Mouse (Mus musculus) frontal cortex, postnatal 14 days (tissue): ENCODE results near the gene Mrpl24.

ENCODE experiments used
- DNase-seq, 2 experiments: peaks; one replicate each; pipeline ENCODE4 v3.0.0; 2022; ENCODE audit warnings: low spot score in 2 of 2

Mrpl24 gene

DNA sequence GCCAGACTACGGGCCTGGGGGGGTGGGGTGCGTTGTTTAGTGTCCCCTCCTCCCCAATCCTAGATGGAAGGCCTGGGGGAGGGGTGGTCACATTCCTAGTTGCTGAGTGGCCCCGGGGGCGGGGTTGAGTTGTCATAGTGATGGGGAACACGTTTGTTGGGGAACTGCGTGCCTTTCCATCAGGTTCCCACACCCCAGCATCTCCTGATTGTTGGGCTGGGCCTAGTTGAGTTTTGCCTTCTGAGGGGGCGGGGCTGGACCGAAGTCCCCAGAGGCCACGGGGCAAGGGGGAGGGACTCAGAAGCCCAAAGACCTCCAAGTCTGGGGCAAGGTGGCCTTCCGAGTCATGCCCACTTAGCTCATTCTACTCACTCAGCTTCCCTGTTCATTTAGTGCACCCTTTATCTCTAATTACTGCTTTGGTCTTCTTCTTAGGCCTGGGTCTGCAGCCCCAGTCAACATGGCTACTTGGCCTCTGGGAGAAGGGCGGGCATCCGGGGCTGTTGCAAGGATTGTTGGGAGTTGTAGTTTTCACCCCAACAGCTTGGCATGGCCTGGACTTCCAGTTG lies 8.6 kb upstream of the Mrpl24 start:
- DNase-seq = peak; percentile 45 to 53

DNA sequence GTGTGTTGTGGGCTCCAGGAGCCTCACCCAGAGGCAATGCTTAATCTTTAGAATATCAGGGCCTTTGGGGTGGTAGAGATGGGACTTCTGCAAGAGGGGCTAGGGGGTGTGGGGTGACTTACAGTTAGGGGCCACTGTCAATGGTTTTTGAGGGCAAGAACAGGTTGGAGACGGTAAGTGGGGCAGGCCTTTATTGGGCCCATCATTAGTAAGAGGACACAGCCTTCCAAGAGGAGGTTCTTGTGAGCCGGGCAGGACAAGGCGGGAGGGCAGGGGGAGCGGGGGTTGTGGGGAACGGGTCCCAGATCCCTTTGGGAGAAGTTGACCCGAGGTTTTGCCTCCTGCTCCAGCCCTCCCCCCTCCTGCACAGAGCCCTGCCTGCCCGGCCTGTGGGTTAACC lies 5.8 kb upstream of the Mrpl24 start:
- no peak for DNase-seq

GRCm38 (mm10) chr3:87913891-87914290 lies 5.4 kb upstream of the Mrpl24 start:
- no peak for DNase-seq

DNA sequence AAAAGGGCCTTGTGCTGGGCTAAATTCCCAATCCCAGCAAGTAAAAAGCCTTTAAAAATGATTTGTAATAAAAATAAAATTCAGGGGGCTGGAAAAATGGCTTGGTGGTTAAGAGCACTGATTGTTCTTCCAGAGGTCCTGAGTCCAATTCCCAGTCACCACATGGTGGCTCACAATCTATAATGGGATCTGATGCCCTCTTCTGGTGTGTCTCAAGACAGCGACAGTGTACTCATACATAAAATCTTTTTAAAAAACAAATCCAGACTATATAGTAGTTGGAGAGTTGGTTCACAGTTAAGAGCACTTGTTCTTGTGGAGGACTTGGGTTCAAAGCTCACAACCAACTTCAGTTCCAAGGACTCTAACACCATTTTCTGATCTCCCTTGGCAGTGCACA lies 2.3 kb upstream of the Mrpl24 start:
- no peak for DNase-seq

DNA sequence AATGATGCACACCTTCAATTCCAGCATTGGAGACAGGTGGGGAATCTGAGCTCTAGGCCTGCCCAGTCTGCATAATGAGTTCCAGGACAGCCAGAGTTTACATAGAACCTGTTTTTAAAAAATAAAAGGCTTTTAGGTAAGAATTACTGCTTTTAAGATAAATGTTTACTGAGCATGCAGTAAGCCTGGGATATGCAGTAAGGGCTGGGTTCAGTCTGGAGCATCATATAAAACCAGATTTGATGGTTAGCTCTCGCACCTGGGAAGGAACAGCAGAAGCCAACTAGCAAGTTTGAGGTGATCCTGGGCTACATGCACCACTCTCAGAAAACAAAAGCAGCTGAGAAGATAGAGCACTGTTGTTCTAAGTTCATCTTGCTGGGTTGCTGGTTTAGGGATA lies 755 bp upstream of the Mrpl24 start:
- DNase-seq = no peak

- DNase-seq = no peak
Measured at GRCm38 (mm10) chr3:87920270-87920943, 1.1 kb downstream of the Mrpl24 start.

DNA sequence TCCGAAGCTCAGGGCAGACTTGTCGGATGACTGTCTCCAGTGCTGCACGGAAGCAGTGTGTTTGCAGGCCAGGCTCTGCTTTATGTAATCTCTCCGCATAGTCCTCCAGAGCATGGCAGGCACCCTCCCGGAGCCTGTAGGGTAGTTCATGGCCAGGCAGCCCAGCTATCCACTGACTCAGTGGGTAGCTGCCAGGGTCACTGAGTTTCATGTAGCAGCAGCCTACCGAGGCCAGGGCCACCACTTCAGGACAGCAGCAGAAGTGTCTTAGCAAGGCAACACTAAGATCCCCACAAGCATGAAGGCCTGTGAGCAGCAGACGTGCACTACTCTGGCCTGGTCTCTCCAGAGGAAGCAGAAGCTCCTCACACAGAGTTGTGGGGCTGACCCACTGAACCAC lies 5.7 kb downstream of the Mrpl24 start:
- DNase-seq = no peak

- DNase-seq = no peak
Measured at GRCm38 (mm10) chr3:87927452-87927851, 8.1 kb downstream of the Mrpl24 start.

- DNase-seq = no peak
Measured at GRCm38 (mm10) chr3:87929341-87930077, 10.2 kb downstream of the Mrpl24 start.

GRCm38 (mm10) chr3:87930078-87930795 lies 10.9 kb downstream of the Mrpl24 start, which contains the start of the genes Isg20l2 and Rrnad1:
TSS of gene Isg20l2 (plus strand) at chr3:87930314.
TSS of gene Rrnad1 (minus strand) at chr3:87930717.
- peak; percentile 95 for DNase-seq

- DNase-seq = no peak
Measured at GRCm38 (mm10) chr3:87934026-87934425, 14.7 kb downstream of the Mrpl24 start.

- DNase-seq = no peak
Measured at GRCm38 (mm10) chr3:87934501-87934900, 15.2 kb downstream of the Mrpl24 start.

- no peak for DNase-seq
Measured at GRCm38 (mm10) chr3:87935201-87935600, 15.9 kb downstream of the Mrpl24 start.

GRCm38 (mm10) chr3:87935776-87936175 lies 16.5 kb downstream of the Mrpl24 start:
- DNase-seq = peak; percentile 52 to 77

DNA sequence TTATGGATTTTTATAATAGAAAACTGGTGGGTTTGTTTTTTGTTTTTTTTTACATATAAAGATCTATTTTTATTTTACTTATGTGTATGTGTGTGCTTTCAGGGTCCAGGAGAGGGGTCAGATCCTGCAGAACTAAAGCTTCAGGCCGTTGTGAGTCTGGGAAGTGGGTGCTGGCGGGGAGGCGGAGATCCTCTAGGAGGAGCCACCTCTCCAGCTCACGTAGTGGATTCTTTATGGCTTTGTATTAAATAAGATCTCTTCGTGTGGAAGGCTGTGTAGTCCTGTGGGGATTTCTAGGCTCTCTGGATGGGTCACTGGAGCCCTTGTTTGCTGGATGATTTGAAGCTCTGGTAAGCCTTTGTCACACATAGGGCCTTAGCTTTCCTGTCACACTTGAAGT lies 21.3 kb downstream of the Mrpl24 start:
- no peak for DNase-seq

GRCm38 (mm10) chr3:87942471-87942870 lies 23.2 kb downstream of the Mrpl24 start:
- no peak for DNase-seq

DNA sequence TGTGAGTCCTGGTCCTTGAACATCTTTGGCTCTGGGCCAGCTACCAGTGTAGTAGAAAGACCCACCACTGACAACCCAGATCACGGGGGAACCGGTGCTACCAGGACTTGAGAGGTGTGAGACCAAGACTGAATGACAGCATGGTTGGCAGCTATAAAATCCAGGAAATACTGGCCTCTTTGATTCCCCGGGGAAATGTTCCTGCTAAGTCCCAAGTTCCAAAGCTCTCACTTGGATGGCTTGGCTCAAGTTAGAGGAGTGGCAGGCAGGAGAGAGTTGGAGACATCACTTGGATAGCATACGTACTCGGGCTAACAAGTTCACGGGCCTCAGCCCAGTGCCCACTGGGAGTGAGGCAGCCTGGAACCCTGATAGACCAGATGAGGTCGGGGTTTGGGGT lies 24.3 kb downstream of the Mrpl24 start:
- DNase-seq = no peak

GRCm38 (mm10) chr3:87944838-87945600 lies 25.7 kb downstream of the Mrpl24 start:
- DNase-seq = no peak

GRCm38 (mm10) chr3:87945781-87946540 lies 26.7 kb downstream of the Mrpl24 start:
- no peak for DNase-seq

DNA sequence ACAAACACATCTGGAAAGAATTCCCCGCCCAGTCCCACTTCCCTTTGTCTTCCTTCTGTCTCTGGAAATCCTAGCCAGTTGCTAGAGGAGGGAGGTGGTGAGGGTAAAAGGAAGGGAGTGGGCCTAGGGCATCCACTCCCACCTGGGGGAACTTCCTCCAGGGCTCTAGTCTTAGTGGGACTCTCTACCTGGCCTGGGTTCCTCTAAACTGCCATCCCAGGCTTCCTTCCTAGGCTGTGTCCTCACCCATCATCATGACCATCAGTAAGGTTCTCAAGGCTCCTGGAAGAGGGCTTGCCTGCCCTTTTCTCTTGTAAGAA lies 27.2 kb downstream of the Mrpl24 start:
- DNase-seq = no peak
